Mouse (Mus musculus): ENCODE data around the gene Samd1. TPM values are rescaled to one million over a fixed set of nuclear protein-coding genes. Genes with fewer than 3 reads are reported as not detected.
"Not testable (repeated sequence)": the region's sequence is repeated elsewhere in the genome, so short reads cannot be mapped to it uniquely, and the experiment has no call there.

Samd1 gene
- polyA plus RNA-seq, 1 experiment from 2014 or later: 9.8 TPM

DNA sequence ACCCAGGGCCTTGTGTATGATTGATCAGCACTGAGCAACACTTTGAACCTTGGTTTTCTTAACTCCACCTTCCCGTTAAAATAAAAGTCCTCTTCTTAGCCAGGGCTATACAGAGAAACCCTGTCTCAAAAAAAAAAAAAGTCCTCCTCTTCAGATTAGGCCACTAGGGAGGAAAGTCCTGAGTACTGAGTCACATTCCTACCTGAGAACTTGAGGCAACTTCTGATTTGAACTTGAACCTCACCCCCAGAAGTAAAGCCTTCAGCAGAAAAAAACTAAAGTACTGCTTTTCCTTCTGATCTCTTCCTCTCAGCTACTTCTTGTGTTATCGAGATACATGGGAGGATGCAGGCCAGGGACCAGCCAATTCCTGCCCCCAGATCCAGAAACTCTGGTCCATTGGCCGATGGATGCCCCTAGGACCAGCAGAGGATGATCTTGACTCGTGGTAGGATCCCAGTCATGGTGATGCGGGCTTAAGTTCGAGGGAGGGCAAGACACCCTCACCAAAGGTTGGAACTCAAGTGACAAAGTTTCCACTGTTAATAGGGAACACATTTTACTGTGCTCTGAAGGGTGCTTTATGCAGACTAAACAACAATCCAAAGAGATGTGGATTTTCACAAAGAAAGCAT lies 6.3 kb downstream of the Samd1 start:
- Histone ChIP-seq H3K36me3 (0 out of 2 replicates have a peak, but pooled peaks cover 24% of the 10 kb centered on the region), H3K27ac (no peak overlapping the region), H3K4me1 (peaks cover 36% of the 10 kb centered on the region), H3K4me3 (peak overlapping the region; percentile 53; the same call in 1 of the 2 replicates), H3K9ac (no peak overlapping the region), H3K9me3 (replicated peaks) (no peaks in the 10 kb centered on the region), H3K27me3 (peaks cover 35% of the 10 kb centered on the region), H3K4me2 (replicated peaks) (peak overlapping the region; percentile 79)
- 79% methylated on average over 6 of the region's 6 CpGs for WGBS
- no peak for ATAC-seq (ENCODE audit: low FRiP score)

DNA sequence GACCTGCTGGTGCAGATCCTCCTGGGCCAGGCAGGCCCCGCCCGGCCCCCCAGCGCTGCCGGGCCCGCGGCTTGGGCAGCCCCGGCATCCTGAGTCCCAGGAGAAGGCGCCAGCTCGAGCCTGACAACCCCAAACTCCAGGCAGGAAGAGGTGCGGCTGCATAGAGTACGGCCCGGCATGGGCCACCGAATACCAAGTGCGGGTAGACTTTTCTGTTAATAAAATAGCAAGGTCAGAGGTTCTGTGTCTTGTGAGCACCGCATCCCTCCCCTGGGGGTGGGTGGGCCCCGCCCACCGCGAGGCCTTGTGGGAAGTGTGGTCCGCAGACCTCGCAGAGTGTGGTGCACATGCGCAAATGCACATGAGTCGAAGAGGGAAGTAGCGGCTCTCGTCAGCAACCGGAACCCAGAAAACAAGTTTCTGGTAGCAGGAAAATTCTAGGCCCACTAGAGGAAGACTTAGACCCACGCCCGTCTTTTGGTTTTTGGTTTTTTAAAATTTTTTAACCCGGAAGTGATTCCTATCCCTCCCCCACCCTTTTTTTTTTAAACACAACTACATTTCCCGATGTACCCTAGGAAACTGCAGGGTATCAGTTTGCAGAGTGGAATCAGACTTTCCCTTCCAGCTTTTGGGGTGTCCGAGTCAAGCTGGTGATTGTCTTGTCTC lies 7.2 kb downstream of the Samd1 start:
- WGBS: 1% methylated on average over 30 of the region's 30 CpGs
- Histone ChIP-seq H3K27ac (peak overlapping the region; percentile 71), H3K4me2 (replicated peaks) (peak overlapping the region; percentile 79), H3K27me3 (peaks cover 34% of the 10 kb centered on the region), H3K4me1 (peaks cover 27% of the 10 kb centered on the region), H3K9me3 (replicated peaks) (no peaks in the 10 kb centered on the region), H3K36me3 (0 out of 2 replicates have a peak, but pooled peaks cover 20% of the 10 kb centered on the region), H3K9ac (peak overlapping the region; percentile 72), H3K4me3 (peak overlapping the region; percentile 53)
- peak; percentile 83 for ATAC-seq (ENCODE audit: low FRiP score)

DNA sequence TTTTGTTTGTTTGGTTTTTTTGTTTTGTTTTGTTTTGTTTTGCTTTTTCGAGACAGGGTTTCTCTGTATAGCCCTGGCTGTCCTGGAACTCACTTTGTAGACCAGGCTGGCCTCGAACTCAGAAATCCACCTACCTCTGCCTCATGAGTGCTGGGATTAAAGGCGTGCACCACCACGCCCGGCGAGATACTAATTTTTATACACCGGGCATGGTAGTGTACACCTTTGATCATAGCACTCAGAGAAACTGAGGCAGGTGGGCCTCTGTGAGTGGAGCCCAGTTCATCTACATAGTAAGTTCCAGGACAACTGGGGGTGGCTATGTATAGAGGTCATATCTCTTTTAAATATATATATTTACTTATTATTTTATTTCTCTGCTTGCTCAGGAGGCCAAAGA lies 8.0 kb downstream of the Samd1 start:
- ATAC-seq (ENCODE audit: low FRiP score); H3K4me3 ChIP-seq; H3K9me3 ChIP-seq (replicated peaks); H3K27ac ChIP-seq; H3K9ac ChIP-seq; H3K4me2 ChIP-seq (replicated peaks): not testable (repeated sequence)
- Histone ChIP-seq H3K36me3 (0 out of 2 replicates have a peak, but pooled peaks cover 11% of the 10 kb centered on the region), H3K27me3 (peaks cover 33% of the 10 kb centered on the region), H3K4me1 (peaks cover 28% of the 10 kb centered on the region)
- 91% methylated on average over 7 of the region's 7 CpGs for WGBS

DNA sequence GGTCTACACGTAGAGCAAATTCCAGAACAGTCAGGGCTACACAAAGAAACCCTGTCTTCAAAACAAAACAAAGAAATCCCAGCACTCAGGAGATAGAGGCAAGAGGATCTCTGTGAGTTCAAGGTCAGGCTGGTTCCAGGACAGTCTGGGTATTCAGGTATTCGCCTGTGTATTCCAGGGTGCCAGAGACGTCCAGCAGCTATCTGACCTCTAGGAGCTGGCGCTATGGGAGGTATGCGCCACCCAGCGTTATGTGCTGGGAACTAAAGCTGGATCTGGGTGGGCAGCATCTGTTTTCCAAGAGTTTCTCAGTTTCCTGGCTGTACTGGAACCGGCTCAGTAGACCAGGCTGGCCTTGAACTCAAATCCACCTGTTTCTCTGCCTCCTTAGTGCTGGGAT lies 10.9 kb downstream of the Samd1 start:
- ATAC-seq (ENCODE audit: low FRiP score): no peak
- H3K27ac ChIP-seq: no peak overlapping the region
- H3K9ac ChIP-seq: no peak overlapping the region
- H3K9me3 ChIP-seq (replicated peaks): no peaks in the 10 kb centered on the region
- no peak overlapping the region for H3K4me3 ChIP-seq
- H3K36me3 ChIP-seq: no peaks in the 10 kb centered on the region
- H3K27me3 ChIP-seq: peaks cover 41% of the 10 kb centered on the region
- H3K4me1 ChIP-seq: peaks cover 33% of the 10 kb centered on the region
- H3K4me2 ChIP-seq (replicated peaks): no peak overlapping the region
- WGBS: 23% methylated on average over 7 of the region's 7 CpGs

DNA sequence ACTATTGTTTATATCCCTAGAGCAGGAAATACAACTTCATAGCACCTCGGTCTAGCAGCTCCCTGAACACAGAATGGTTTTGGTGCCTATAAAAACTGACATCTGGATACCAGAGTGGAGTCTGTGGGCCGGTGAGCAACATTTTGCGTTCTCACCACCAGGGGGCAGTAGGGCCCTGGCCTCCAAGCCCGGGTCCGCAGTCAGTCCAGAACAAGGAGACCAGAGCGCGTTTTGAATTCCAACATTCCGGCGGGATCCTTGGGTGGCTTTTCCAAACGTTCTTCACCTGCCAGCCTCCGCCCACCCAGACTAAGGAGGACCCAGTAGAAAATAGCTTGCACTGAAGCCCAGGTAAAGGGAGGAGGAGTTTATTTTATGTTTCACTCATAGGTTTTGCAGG lies 12.4 kb downstream of the Samd1 start:
- H3K9ac ChIP-seq: no peak overlapping the region
- peaks cover 27% of the 10 kb centered on the region for H3K4me1 ChIP-seq
- no peaks in the 10 kb centered on the region for H3K36me3 ChIP-seq
- H3K9me3 ChIP-seq (replicated peaks): no peaks in the 10 kb centered on the region
- H3K27ac ChIP-seq: no peak overlapping the region
- H3K4me3 ChIP-seq: no peak overlapping the region
- 1% methylated on average over 11 of the region's 11 CpGs for WGBS
- H3K27me3 ChIP-seq: peaks cover 49% of the 10 kb centered on the region
- no peak overlapping the region for H3K4me2 ChIP-seq (replicated peaks)
- ATAC-seq (ENCODE audit: low FRiP score): no peak

DNA sequence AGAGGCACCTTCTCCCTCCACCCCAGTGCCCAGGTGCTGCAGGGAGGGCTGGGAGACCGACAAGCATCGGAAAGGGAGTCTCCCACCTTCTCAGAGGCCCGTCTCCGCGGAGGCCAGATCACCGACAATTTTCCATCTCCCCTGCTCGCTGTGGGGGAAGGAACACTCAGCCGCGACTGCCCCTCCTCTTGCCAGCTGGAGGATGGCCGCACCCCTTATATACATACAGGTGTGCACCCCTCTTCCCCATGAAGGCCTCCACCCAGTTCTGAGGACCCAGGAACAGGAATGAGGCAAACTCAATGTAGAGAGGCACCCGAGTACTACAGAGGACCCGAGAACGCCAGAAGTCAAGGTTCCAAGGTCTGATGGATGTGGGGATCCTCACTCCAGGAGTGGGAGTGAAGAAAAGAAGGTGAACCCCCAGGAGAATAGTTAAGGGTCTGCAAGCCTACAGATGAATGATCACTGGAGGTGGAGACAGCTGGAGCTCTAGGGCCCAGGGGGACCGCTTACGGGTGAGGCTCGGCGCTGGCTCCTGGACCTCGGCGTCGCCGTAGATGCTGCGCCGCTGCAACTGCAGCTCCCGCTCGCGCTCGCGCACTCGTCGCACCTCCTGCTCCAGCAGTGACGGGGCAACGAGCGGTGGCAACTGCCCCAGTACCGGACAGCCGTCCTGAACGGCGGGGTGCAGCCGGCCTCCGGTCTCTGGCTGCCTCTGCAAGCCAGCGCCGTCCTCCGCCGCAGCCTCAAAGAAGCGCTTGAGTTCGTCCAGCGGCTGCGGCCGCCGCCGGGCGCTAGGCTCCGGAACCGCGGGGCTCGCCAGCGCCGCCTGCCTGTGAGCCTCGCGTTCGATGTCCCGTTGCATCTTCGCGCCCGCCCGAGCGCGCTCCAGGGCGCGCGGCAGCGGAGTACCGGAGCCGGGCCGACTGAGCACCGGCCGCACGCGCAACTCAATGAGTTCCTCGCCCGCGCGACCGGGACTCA lies 13.4 kb downstream of the Samd1 start:
- H3K27me3 ChIP-seq: peaks cover 50% of the 10 kb centered on the region
- WGBS: 2% methylated on average over 66 of the region's 83 CpGs
- peak overlapping the region; percentile 60 for H3K9ac ChIP-seq
- H3K27ac ChIP-seq: no peak overlapping the region
- H3K4me1 ChIP-seq: peaks cover 23% of the 10 kb centered on the region
- peak; percentile 56 for ATAC-seq (ENCODE audit: low FRiP score)
- peak overlapping the region; percentile 95 for H3K4me2 ChIP-seq (replicated peaks)
- H3K9me3 ChIP-seq (replicated peaks): no peaks in the 10 kb centered on the region
- no peaks in the 10 kb centered on the region for H3K36me3 ChIP-seq
- H3K4me3 ChIP-seq: peak overlapping the region; percentile 48

DNA sequence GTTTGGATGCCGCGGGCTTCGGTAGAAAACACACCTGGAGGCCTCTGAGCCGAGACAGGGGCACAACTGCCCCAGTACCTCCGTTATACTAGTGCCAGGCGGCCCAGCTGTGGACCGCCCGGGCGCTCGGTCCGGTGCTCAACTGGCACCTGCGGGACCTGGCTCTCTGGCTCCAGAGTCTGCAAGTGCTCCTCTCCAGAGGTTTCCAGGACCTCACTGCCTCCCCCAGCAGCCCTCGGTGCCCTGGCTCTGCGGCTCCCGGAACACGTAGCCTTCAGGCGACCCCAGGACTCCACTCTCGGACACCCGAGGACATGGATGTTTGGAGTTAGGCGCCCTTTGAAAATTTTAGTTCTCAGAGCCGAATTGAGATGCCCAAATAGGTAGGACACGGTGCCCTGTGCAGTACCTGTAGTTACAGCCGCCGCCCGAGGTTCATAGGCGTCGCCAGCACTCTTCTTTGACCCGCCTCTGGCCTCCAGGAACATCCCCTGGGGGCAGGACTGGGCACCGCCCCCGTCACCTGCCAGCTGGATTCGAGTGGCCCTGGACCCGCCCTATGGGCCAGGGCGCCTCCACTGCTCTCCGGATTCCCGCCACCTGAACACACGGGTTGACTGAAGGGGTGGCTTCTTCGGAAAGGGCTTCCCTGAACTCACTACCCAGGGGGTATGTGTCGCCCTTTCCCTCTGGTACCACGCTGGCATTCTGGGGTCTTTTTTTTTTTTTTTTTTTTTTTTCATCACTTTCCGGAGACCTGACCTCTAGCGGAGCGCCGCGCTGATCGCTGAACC lies 14.4 kb downstream of the Samd1 start, which contains the start of gene 2210011C24Rik:
Gene 2210011C24Rik, minus strand, starts transcription at position 467 of the 794 bp plus-strand sequence.
- ATAC-seq (ENCODE audit: low FRiP score): peak; percentile 38; the same call in 1 of the 2 replicates
- H3K4me2 ChIP-seq (replicated peaks): peak within 1 kb of the TSS; percentile 95
- under 1% methylated on average over 45 of the region's 45 CpGs for WGBS
- peaks cover 50% of the 10 kb centered on the region for H3K27me3 ChIP-seq
- H3K27ac ChIP-seq: no peak within 1 kb of the TSS
- peak within 1 kb of the TSS; percentile 60 for H3K9ac ChIP-seq
- H3K4me3 ChIP-seq: peak within 1 kb of the TSS; percentile 48
- H3K36me3 ChIP-seq: no peaks in the 10 kb centered on the region
- no peaks in the 10 kb centered on the region for H3K9me3 ChIP-seq (replicated peaks)
- peaks cover 23% of the 10 kb centered on the region for H3K4me1 ChIP-seq

DNA sequence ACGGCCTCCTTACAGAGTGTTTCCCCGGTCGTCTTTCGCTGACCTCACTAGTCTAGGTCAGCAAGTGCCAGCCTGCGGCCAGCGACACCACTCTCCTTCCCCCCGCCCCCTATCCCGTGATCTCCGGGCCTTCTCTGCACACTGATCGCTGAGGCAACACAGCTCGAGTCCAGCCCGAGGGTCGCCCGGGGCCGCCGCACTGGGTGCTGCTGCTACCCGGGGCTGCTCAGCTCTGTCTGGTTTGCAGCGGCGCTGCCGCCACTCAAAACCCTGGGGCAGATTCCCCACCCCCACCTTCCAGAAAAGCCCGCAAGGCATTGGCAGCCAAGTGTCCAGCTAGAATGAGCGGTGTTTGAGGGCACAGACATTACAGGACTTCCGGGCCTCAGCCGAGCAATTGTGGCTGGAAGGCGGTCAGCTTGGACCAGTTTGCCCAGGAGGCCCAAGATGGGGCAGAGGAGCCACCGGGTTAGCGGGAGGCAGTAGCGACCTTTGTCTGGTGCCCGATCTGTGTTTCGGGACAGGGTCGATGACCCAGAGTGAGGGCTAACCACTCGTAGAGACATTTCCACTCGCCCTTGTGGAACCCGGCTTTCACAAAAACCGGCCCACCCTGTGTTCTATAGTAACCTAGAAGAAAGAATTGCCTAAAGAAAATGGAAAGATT lies 15.2 kb downstream of the Samd1 start:
- ATAC-seq (ENCODE audit: low FRiP score): no peak
- H3K4me3 ChIP-seq: peak overlapping the region; percentile 48
- H3K4me1 ChIP-seq: peaks cover 23% of the 10 kb centered on the region
- no peaks in the 10 kb centered on the region for H3K9me3 ChIP-seq (replicated peaks)
- H3K27ac ChIP-seq: no peak overlapping the region
- no peak overlapping the region; the same call in 1 of the 2 replicates for H3K9ac ChIP-seq
- peak overlapping the region; percentile 95 for H3K4me2 ChIP-seq (replicated peaks)
- H3K27me3 ChIP-seq: peaks cover 53% of the 10 kb centered on the region
- 8% methylated on average over 35 of the region's 35 CpGs for WGBS
- no peaks in the 10 kb centered on the region for H3K36me3 ChIP-seq

DNA sequence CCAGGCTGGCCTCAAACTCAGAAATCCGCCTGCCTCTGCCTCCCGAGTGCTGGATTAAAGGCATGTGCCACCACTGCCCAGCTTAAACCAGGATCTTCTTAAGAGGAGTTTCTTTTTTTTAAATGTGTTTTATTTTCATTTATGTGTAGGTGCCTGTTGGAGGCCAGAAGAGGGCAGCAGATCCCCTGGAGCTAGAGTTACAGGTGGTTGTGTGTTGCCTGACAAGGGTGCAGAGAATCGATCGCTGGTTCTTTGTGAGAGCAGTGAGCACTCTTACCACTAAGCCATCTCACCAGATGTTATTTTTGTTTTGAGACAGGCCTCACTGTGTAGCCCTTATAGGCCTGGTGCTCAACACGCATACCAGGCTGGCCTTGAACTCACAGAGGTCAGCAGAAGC lies 18.4 kb downstream of the Samd1 start:
- ATAC-seq (ENCODE audit: low FRiP score): no peak
- peaks cover 48% of the 10 kb centered on the region for H3K27me3 ChIP-seq
- no peak overlapping the region for H3K27ac ChIP-seq
- no peak overlapping the region for H3K9ac ChIP-seq
- H3K4me2 ChIP-seq (replicated peaks): no peak overlapping the region
- no peaks in the 10 kb centered on the region for H3K36me3 ChIP-seq
- peaks cover 17% of the 10 kb centered on the region for H3K4me1 ChIP-seq
- H3K9me3 ChIP-seq (replicated peaks): no peaks in the 10 kb centered on the region
- H3K4me3 ChIP-seq: no peak overlapping the region
- WGBS: 95% methylated on average over 5 of the region's 5 CpGs

DNA sequence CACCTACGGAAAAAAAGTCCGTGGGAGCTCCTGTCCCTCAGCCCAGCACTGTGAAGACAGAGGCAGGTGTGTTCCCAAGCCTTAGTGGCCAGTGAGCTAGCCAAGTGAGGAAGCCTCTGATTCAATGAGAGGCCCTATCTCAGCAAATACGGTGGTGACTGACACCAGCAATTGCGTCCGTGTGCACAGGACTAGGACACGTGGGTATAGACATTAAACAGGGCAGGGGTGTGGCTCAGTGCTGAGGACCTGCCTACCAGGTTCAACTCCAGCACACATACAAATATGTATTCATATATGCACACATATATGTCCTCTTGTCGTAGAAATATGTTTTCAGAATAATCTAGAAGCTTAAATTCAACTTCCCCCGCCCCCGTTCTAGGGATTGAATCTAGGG lies 22.3 kb downstream of the Samd1 start:
- WGBS: 84% methylated on average over 9 of the region's 9 CpGs

DNA sequence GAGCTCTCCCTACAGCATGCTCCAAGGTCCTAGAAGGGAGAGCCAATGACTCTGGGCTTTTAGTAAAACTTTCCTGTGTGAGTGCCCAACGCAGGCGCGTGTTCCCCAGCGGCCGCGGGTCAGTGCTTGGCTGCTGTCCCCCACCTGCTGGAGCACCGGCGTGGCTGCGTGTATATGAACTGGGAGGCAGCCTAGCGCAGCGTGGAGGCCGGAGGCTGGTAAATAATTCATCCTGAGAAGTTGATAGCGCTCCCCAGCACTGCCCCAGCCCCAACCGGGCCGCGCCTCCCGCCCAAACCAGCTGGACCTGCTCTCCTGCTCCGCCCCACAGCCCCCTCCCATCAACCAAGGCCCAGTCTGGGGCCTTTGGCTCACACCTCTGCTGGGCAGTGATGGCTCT lies 23.6 kb downstream of the Samd1 start, which contains the start of gene Palm3:
Gene Palm3, plus strand, starts transcription at position 376 of the 400 bp plus-strand sequence.
- ATAC-seq (ENCODE audit: low FRiP score): no peak
- Histone ChIP-seq H3K4me3 (no peak within 1 kb of the TSS), H3K36me3 (no peaks in the 10 kb centered on the region), H3K4me2 (replicated peaks) (peak within 1 kb of the TSS; percentile 21; the same call in 1 of the 2 replicates), H3K9ac (peak within 1 kb of the TSS; percentile 24; the same call in 1 of the 2 replicates), H3K27ac (no peak within 1 kb of the TSS), H3K9me3 (replicated peaks) (no peaks in the 10 kb centered on the region), H3K27me3 (peaks cover 55% of the 10 kb centered on the region), H3K4me1 (peaks cover 8% of the 10 kb centered on the region)
- WGBS: 5% methylated on average over 17 of the region's 18 CpGs

More for the DNA sequence above, 22.3 kb downstream of the Samd1 start:
- Histone ChIP-seq H3K4me3 (no peak overlapping the region), H3K36me3 (no peaks in the 10 kb centered on the region), H3K4me2 (replicated peaks) (no peak overlapping the region), H3K9me3 (replicated peaks) (no peaks in the 10 kb centered on the region), H3K4me1 (peaks cover 4% of the 10 kb centered on the region), H3K27ac (no peak overlapping the region), H3K9ac (no peak overlapping the region), H3K27me3 (peaks cover 47% of the 10 kb centered on the region)
- no peak for ATAC-seq (ENCODE audit: low FRiP score)
